Mouse (Mus musculus): ENCODE data around the gene Ccdc194.

DNA sequence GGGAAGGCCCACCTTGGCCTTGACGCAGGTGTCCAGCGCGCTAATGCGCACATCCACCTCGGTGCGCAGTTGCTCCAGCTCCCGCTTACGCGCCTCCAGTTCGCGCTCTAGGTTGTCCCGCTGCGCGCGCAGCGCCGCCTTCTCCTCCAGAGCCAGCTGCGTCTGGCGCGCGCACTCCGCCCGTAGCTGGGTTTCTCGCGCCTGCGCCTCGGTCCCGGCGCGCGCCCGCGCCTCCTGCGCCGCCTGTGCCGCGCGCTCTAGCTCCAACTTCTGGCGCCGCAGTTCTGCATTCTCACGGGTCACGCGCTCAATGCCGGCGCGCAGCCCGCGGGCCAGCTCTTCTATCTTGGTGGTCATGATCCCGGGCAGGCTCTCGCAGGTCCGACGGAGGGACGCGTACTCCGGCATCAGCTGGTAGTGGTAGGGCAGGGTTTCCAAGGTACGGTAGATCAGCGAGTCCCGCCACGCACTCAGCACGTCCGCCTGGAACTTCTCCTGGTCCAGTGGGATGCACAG lies 17.9 kb downstream of the Ccdc194 start:
- TF ChIP-seq MYOG (IDR thresholded peaks at IDR 0.05; ENCODE audit: control insufficient read depth in 1 of 3, insufficient read depth in 1 of 3, insufficient read length in 2 of 3, low read depth in 2 of 3), result no peak
- no peak for TF ChIP-seq POLR2A (IDR thresholded peaks at IDR 0.05; ENCODE audit: insufficient read length, low read depth)
- no peak for TF ChIP-seq USF1 (IDR thresholded peaks at IDR 0.05; ENCODE audit: low read depth)
- TF ChIP-seq CEBPB (IDR thresholded peaks at IDR 0.05; ENCODE audit: insufficient read depth, poor library complexity, severe bottlenecking), result no peak
- no peak for TF ChIP-seq POLR2AphosphoS2 (IDR thresholded peaks at IDR 0.05; ENCODE audit: insufficient read length, low read depth)
- TF ChIP-seq TCF12 (IDR thresholded peaks at IDR 0.05; ENCODE audit: insufficient read depth, poor library complexity, severe bottlenecking), result no peak
- TF ChIP-seq TCF3 (IDR thresholded peaks at IDR 0.05; ENCODE audit: insufficient read length, low read depth), result no peak
- no peak for TF ChIP-seq MYOD1 (IDR thresholded peaks at IDR 0.05; ENCODE audit: control insufficient read depth in 1 of 3, insufficient read length in 2 of 3, low read depth in 2 of 3)
- TF ChIP-seq E2F4 (IDR thresholded peaks at IDR 0.05; ENCODE audit: insufficient read depth), result no peak
- TF ChIP-seq MAX (IDR thresholded peaks at IDR 0.05; ENCODE audit: low read depth), result no peak
- no peak for TF ChIP-seq REST (IDR thresholded peaks at IDR 0.05; ENCODE audit: insufficient read depth, insufficient read length)
